Mouse (Mus musculus) forebrain, embryonic 13.5 days (tissue): ENCODE results near the gene Evc2. TPM values are rescaled to one million over a fixed set of nuclear protein-coding genes. Genes with fewer than 3 reads are reported as not detected.
A peak's percentile ranks its signal among the peaks of the same experiment; 100 is the strongest.

Experiments
- ATAC-seq: fragments of 200-750 bp; cut with Nextera tagmentation; 2 replicates; pipeline ENCODE4 v1.8.0; 2017
- H3K27ac ChIP-seq: fragments of 300-500 bp; sonication (generic); 2 replicates; pipeline ENCODE4 v1.5.1; 2015; ENCODE audit warnings: inconsistent platforms, mild to moderate bottlenecking, moderate library complexity
- H3K27me3 ChIP-seq: fragments of 300-500 bp; sonication (generic); 2 replicates; pipeline ENCODE4 v1.6.1; 2015; ENCODE audit warnings: mild to moderate bottlenecking, inconsistent platforms
- H3K36me3 ChIP-seq: fragments of 300-500 bp; sonication (generic); 2 replicates; pipeline ENCODE4 v1.6.1; 2015; ENCODE audit warnings: mild to moderate bottlenecking, inconsistent platforms; ENCODE audit not compliant: poor library complexity, severe bottlenecking
- H3K4me1 ChIP-seq: fragments of 300-500 bp; sonication (generic); 2 replicates; pipeline ENCODE4 v1.6.1; 2015; ENCODE audit warnings: inconsistent platforms
- H3K4me2 ChIP-seq: fragments of 300-500 bp; sonication (generic); 2 replicates; pipeline ENCODE4 v1.6.1; 2015; ENCODE audit warnings: inconsistent platforms, mild to moderate bottlenecking, moderate library complexity
- H3K4me3 ChIP-seq: fragments of 300-500 bp; sonication (generic); 2 replicates; pipeline ENCODE4 v1.5.1; 2015; ENCODE audit warnings: mild to moderate bottlenecking, inconsistent platforms
- H3K9ac ChIP-seq: fragments of 300-500 bp; sonication (generic); 2 replicates; pipeline ENCODE4 v1.6.1; 2015; ENCODE audit warnings: mild to moderate bottlenecking, inconsistent platforms
- H3K9me3 ChIP-seq: fragments of 300-500 bp; sonication (generic); replicated peaks from 2 replicates; pipeline ENCODE4 v1.6.1; 2016; ENCODE audit warnings: inconsistent platforms
- WGBS: fragments of 180-500 bp; shearing (Covaris S2); methylation state at CpG from one replicate; pipeline ENCODE4 v1.1.7; 2015; 5-methylcytosine and 5-hydroxymethylcytosine counted together
- polyA plus RNA-seq: library from polyadenylated mRNA; unstranded; fragments of >200 nt; fragmentation: Nextera tagmentation; extraction: Ambion mirVana; gene quantifications from 2 replicates; pipeline ENCODE4 v1.2.1, GENCODE M21; 2015

Gene Evc2
- polyA plus RNA-seq, 1 experiment from 2014 or later: 7.5 TPM

GRCm38 (mm10) chr5:37331133-37331505 lies 7.2 kb upstream of the Evc2 start:
- H3K4me1 ChIP-seq: peaks cover 7% of the 10 kb centered on the region
- H3K4me3 ChIP-seq: no peak overlapping the region
- no peak overlapping the region for H3K4me2 ChIP-seq
- no peak overlapping the region for H3K9ac ChIP-seq
- H3K36me3 ChIP-seq: peaks cover 25% of the 10 kb centered on the region
- 98% methylated on average over 2 of the region's 2 CpGs for WGBS
- ATAC-seq: no peak
- no peak overlapping the region for H3K27ac ChIP-seq
- H3K27me3 ChIP-seq: no peaks in the 10 kb centered on the region
- no peaks in the 10 kb centered on the region for H3K9me3 ChIP-seq

- Histone ChIP-seq H3K9me3 (no peaks in the 10 kb centered on the region), H3K27me3 (no peaks in the 10 kb centered on the region), H3K4me2 (no peak overlapping the region), H3K4me3 (no peak overlapping the region), H3K9ac (no peak overlapping the region), H3K4me1 (peaks cover 16% of the 10 kb centered on the region), H3K36me3 (peaks cover 16% of the 10 kb centered on the region), H3K27ac (no peak overlapping the region)
- WGBS: 82% methylated on average over 4 of the region's 4 CpGs
- no peak for ATAC-seq
Observed at GRCm38 (mm10) chr5:37332066-37332465, 6.2 kb upstream of the Evc2 start.

GRCm38 (mm10) chr5:37335061-37335460 lies 3.2 kb upstream of the Evc2 start:
- 59% methylated on average over 3 of the region's 3 CpGs for WGBS
- H3K27me3 ChIP-seq: no peaks in the 10 kb centered on the region; the same call in 1 of the 2 replicates
- H3K4me1 ChIP-seq: peaks cover 46% of the 10 kb centered on the region
- peaks cover 7% of the 10 kb centered on the region; the same call in 1 of the 2 replicates for H3K36me3 ChIP-seq
- no peak for ATAC-seq
- no peaks in the 10 kb centered on the region for H3K9me3 ChIP-seq
- H3K4me3 ChIP-seq: no peak overlapping the region
- no peak overlapping the region; the same call in 1 of the 2 replicates for H3K9ac ChIP-seq
- H3K4me2 ChIP-seq: no peak overlapping the region
- no peak overlapping the region for H3K27ac ChIP-seq

- no peaks in the 10 kb centered on the region for H3K9me3 ChIP-seq
- H3K9ac ChIP-seq: peak within 1 kb of the TSS; percentile 77
- peaks cover 47% of the 10 kb centered on the region for H3K4me1 ChIP-seq
- no peaks in the 10 kb centered on the region; the same call in 1 of the 2 replicates for H3K27me3 ChIP-seq
- no peak within 1 kb of the TSS for H3K27ac ChIP-seq
- WGBS: under 1% methylated on average over 47 of the region's 48 CpGs
- no peaks in the 10 kb centered on the region for H3K36me3 ChIP-seq
- H3K4me2 ChIP-seq: peak within 1 kb of the TSS; percentile 98
- peak within 1 kb of the TSS; percentile 69 for H3K4me3 ChIP-seq
- ATAC-seq: peak; percentile 77
Observed at GRCm38 (mm10) chr5:37336485-37337105, 1.7 kb upstream of the Evc2 start, which contains the start of gene Evc. Gene Evc (minus strand): TSS chr5:37336894.

- WGBS: 62% methylated on average over 3 of the region's 3 CpGs
- no peak overlapping the region for H3K27ac ChIP-seq
- H3K4me2 ChIP-seq: peak overlapping the region; percentile 98
- no peaks in the 10 kb centered on the region for H3K9me3 ChIP-seq
- H3K36me3 ChIP-seq: no peaks in the 10 kb centered on the region
- ATAC-seq: no peak
- peak overlapping the region; percentile 56; the same call in 1 of the 2 replicates for H3K4me3 ChIP-seq
- H3K4me1 ChIP-seq: peaks cover 47% of the 10 kb centered on the region
- no peaks in the 10 kb centered on the region; the same call in 1 of the 2 replicates for H3K27me3 ChIP-seq
- H3K9ac ChIP-seq: no peak overlapping the region
Observed at GRCm38 (mm10) chr5:37337696-37338095, 603 bp upstream of the Evc2 start.

- Histone ChIP-seq H3K36me3 (peaks cover 7% of the 10 kb centered on the region; the same call in 1 of the 2 replicates), H3K9me3 (no peaks in the 10 kb centered on the region), H3K27ac (no peak overlapping the region), H3K9ac (no peak overlapping the region), H3K27me3 (no peaks in the 10 kb centered on the region), H3K4me2 (no peak overlapping the region), H3K4me1 (peaks cover 12% of the 10 kb centered on the region), H3K4me3 (no peak overlapping the region)
- 89% methylated on average over 2 of the region's 2 CpGs for WGBS
- no peak for ATAC-seq
Observed at GRCm38 (mm10) chr5:37343962-37344361, 5.7 kb downstream of the Evc2 start.

GRCm38 (mm10) chr5:37351791-37352190 lies 13.5 kb downstream of the Evc2 start:
- Histone ChIP-seq H3K4me1 (peaks cover 11% of the 10 kb centered on the region), H3K27me3 (no peaks in the 10 kb centered on the region), H3K4me3 (no peak overlapping the region), H3K9me3 (no peaks in the 10 kb centered on the region), H3K4me2 (no peak overlapping the region), H3K27ac (no peak overlapping the region), H3K36me3 (peaks cover 27% of the 10 kb centered on the region), H3K9ac (no peak overlapping the region)
- WGBS: 93% methylated on average over 2 of the region's 2 CpGs
- no peak for ATAC-seq

- no peak for ATAC-seq
- H3K4me3 ChIP-seq: no peak overlapping the region
- 88% methylated on average over 4 of the region's 4 CpGs for WGBS
Observed at GRCm38 (mm10) chr5:37354385-37354784, 16.1 kb downstream of the Evc2 start.

GRCm38 (mm10) chr5:37356027-37356426 lies 17.7 kb downstream of the Evc2 start:
- Histone ChIP-seq H3K4me1 (peaks cover 11% of the 10 kb centered on the region), H3K27ac (0 out of 2 replicates have a peak overlapping the region, but pooled peaks have one; percentile 10), H3K9me3 (no peaks in the 10 kb centered on the region), H3K9ac (no peak overlapping the region), H3K27me3 (no peaks in the 10 kb centered on the region), H3K4me2 (no peak overlapping the region), H3K4me3 (no peak overlapping the region), H3K36me3 (peaks cover 21% of the 10 kb centered on the region)
- peak; percentile 43; the same call in 1 of the 2 replicates for ATAC-seq
- WGBS: 27% methylated on average over 8 of the region's 8 CpGs

More at GRCm38 (mm10) chr5:37354385-37354784, 16.1 kb downstream of the Evc2 start:
- H3K4me1 ChIP-seq: peaks cover 11% of the 10 kb centered on the region
- H3K9me3 ChIP-seq: no peaks in the 10 kb centered on the region
- H3K9ac ChIP-seq: no peak overlapping the region
- H3K27me3 ChIP-seq: no peaks in the 10 kb centered on the region
- peaks cover 25% of the 10 kb centered on the region for H3K36me3 ChIP-seq
- no peak overlapping the region for H3K27ac ChIP-seq
- no peak overlapping the region for H3K4me2 ChIP-seq

GRCm38 (mm10) chr5:37362618-37363017 lies 24.3 kb downstream of the Evc2 start:
- 90% methylated on average over 5 of the region's 5 CpGs for WGBS
- no peak for ATAC-seq
- no peaks in the 10 kb centered on the region for H3K27me3 ChIP-seq
- 0 out of 2 replicates have a peak, but pooled peaks cover 4% of the 10 kb centered on the region for H3K4me1 ChIP-seq
- H3K27ac ChIP-seq: no peak overlapping the region
- no peak overlapping the region for H3K9ac ChIP-seq
- H3K36me3 ChIP-seq: peaks cover 13% of the 10 kb centered on the region; the same call in 1 of the 2 replicates
- no peak overlapping the region for H3K4me2 ChIP-seq
- H3K9me3 ChIP-seq: no peaks in the 10 kb centered on the region
- H3K4me3 ChIP-seq: no peak overlapping the region

- no peak overlapping the region for H3K4me3 ChIP-seq
- no peak overlapping the region for H3K4me2 ChIP-seq
- H3K9ac ChIP-seq: no peak overlapping the region
- H3K36me3 ChIP-seq: peaks cover 13% of the 10 kb centered on the region; the same call in 1 of the 2 replicates
- H3K9me3 ChIP-seq: no peaks in the 10 kb centered on the region
- H3K4me1 ChIP-seq: 0 out of 2 replicates have a peak, but pooled peaks cover 4% of the 10 kb centered on the region
- H3K27ac ChIP-seq: no peak overlapping the region
- no peaks in the 10 kb centered on the region for H3K27me3 ChIP-seq
- WGBS: 90% methylated on average over 5 of the region's 5 CpGs
- no peak for ATAC-seq
Observed at GRCm38 (mm10) chr5:37363284-37363683, 25.0 kb downstream of the Evc2 start.

- no peaks in the 10 kb centered on the region for H3K27me3 ChIP-seq
- no peak overlapping the region for H3K9ac ChIP-seq
- H3K9me3 ChIP-seq: no peaks in the 10 kb centered on the region
- H3K4me2 ChIP-seq: no peak overlapping the region
- no peak overlapping the region for H3K4me3 ChIP-seq
- H3K27ac ChIP-seq: no peak overlapping the region
- H3K4me1 ChIP-seq: 0 out of 2 replicates have a peak, but pooled peaks cover 4% of the 10 kb centered on the region
- H3K36me3 ChIP-seq: peaks cover 14% of the 10 kb centered on the region; the same call in 1 of the 2 replicates
- no peak for ATAC-seq
Observed at GRCm38 (mm10) chr5:37365751-37366150, 27.5 kb downstream of the Evc2 start.
